Mouse (Mus musculus): ENCODE data around the gene Tldc2.

Tldc2 gene

GRCm38 (mm10) chr2:157063241-157063700 lies 23.6 kb upstream of the Tldc2 start:
- DNase-seq: peak in 1 of 2 experiments; percentile 60

GRCm38 (mm10) chr2:157064136-157064535 lies 22.7 kb upstream of the Tldc2 start:
- DNase-seq: peak in 1 of 2 experiments; percentile 27

- peak; percentile 54 to 72 for DNase-seq
Measured at GRCm38 (mm10) chr2:157064978-157065878, 21.6 kb upstream of the Tldc2 start.

- no peak for DNase-seq
Measured at GRCm38 (mm10) chr2:157065879-157066226, 21.0 kb upstream of the Tldc2 start.

- peak in 1 of 2 experiments; percentile 34 for DNase-seq
Measured at GRCm38 (mm10) chr2:157066731-157067430, 20.0 kb upstream of the Tldc2 start.

- peak in 1 of 2 experiments; percentile 33 for DNase-seq
Measured at GRCm38 (mm10) chr2:157068701-157069354, 18.0 kb upstream of the Tldc2 start.

GRCm38 (mm10) chr2:157069355-157069735 lies 17.5 kb upstream of the Tldc2 start:
- peak in 1 of 2 experiments; percentile 45 for DNase-seq

GRCm38 (mm10) chr2:157069755-157070315 lies 17.0 kb upstream of the Tldc2 start:
- peak in 1 of 2 experiments; percentile 28 for DNase-seq

- DNase-seq: peak; percentile 71 to 73
Measured at GRCm38 (mm10) chr2:157070365-157070764, 16.5 kb upstream of the Tldc2 start.

GRCm38 (mm10) chr2:157071556-157071955 lies 15.3 kb upstream of the Tldc2 start:
- peak; percentile 72 to 75 for DNase-seq

GRCm38 (mm10) chr2:157072316-157072990 lies 14.4 kb upstream of the Tldc2 start:
- DNase-seq: no peak

- no peak for DNase-seq
Measured at GRCm38 (mm10) chr2:157073378-157074052, 13.3 kb upstream of the Tldc2 start.

GRCm38 (mm10) chr2:157074186-157074724 lies 12.6 kb upstream of the Tldc2 start:
- peak in 1 of 2 experiments; percentile 32 for DNase-seq

GRCm38 (mm10) chr2:157074772-157075171 lies 12.1 kb upstream of the Tldc2 start:
- DNase-seq: peak in 1 of 2 experiments; percentile 38

- no peak for DNase-seq
Measured at GRCm38 (mm10) chr2:157075226-157075625, 11.6 kb upstream of the Tldc2 start.

GRCm38 (mm10) chr2:157075685-157076084 lies 11.2 kb upstream of the Tldc2 start:
- DNase-seq: peak; percentile 71 to 82

- DNase-seq: no peak
Measured at GRCm38 (mm10) chr2:157076585-157076984, 10.3 kb upstream of the Tldc2 start.

- DNase-seq: peak; percentile 55 to 57
Measured at GRCm38 (mm10) chr2:157077160-157077559, 9.7 kb upstream of the Tldc2 start.

GRCm38 (mm10) chr2:157077641-157078058 lies 9.2 kb upstream of the Tldc2 start:
- peak; percentile 91 to 92 for DNase-seq

GRCm38 (mm10) chr2:157078059-157078792 lies 8.6 kb upstream of the Tldc2 start:
- no peak for DNase-seq
